Mouse (Mus musculus): ENCODE measurements around the gene Gstm4.
"Not testable (repeated sequence)": the region's sequence is repeated elsewhere in the genome, so short reads cannot be mapped to it uniquely, and the experiment has no call there.

The Gstm4 gene

DNA sequence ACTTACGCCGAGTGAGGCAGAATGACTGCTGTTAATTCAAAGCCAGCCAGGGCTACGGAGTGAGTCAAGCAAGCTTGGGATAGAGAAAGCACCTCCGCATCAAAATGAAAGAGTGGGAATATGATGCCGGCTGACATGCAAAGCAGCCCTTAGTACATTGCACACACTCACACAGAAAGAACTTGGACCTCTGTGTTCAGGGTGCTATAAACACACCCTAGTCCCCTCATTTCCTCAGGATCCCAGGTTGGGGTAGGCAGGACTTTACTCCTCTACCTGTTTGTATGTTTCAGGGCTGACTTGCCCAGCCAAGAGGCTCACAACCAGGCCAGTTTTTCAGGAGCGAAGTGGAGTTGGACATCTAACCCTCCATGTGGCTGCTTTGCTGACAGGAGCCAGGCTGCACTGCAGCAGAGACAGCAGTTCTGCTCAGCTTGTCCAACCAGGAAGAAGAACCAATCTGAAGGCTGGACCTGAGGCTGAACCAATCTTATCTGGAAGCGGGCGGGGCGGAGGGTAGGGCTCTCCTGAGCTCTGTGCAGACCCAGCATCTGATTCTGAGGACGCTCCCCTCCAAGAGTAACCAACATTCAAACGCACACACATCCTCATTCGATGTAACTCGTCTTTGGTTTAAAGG is 24.7 kb upstream of the Gstm4 start:
- no peak for DNase-seq (ENCODE audit: low spot score)

- no peak for DNase-seq (ENCODE audit: low spot score)
Observed at GRCm38 (mm10) chr3:108068826-108069225, 24.1 kb upstream of the Gstm4 start.

- DNase-seq (ENCODE audit: low spot score) = no peak
Observed at GRCm38 (mm10) chr3:108067370-108067934, 22.8 kb upstream of the Gstm4 start.

DNA sequence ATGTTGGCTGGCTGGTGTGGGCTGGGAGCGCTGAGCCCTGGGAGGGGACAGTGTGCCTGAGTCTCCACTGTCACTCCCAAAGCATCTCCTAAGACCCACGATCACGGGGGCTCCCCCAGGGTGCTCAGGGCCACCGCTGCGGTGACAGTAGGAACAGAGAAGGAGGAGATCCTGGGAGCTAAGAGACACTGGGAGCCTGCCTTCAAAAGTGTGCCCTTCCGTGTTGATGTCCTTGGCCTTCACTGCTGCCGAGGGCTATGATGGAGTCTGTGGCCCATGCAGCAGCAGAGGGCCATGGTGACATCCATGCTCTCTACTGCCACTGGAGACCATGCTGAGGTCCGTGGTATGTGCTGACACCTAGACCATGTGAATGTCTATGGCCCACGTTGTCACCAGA is 20.9 kb upstream of the Gstm4 start:
- DNase-seq (ENCODE audit: low spot score) = no peak

- no peak for DNase-seq (ENCODE audit: low spot score)
Observed at GRCm38 (mm10) chr3:108064672-108065071, 20.0 kb upstream of the Gstm4 start.

DNA sequence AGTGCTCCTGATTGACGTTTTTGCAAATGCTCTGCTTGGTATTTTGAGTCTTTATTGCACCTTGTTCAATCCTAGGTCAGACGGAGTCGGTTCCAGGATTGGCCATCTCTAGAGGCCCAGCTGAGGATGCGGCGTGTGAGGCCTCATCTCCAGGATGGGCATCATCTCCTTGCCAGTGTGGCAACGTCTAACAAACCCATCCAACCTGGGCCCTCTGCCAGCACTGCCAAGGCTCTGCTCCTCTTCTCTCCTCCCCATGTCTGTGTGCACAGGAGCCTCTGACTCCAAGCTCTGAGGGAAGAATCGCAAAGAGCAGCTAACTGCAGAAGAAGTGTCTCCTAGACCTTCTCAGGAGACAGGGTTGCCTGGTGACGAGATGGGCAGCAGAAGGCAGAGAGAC is 18.0 kb upstream of the Gstm4 start:
- DNase-seq (ENCODE audit: low spot score) = no peak

GRCm38 (mm10) chr3:108061420-108061819 is 16.7 kb upstream of the Gstm4 start:
- peak; percentile 61 for DNase-seq (ENCODE audit: low spot score)

- DNase-seq (ENCODE audit: low spot score) = no peak
Observed at GRCm38 (mm10) chr3:108050493-108050892, 5.8 kb upstream of the Gstm4 start.

- DNase-seq (ENCODE audit: low spot score) = no peak
Observed at GRCm38 (mm10) chr3:108048306-108048705, 3.6 kb upstream of the Gstm4 start.

DNA sequence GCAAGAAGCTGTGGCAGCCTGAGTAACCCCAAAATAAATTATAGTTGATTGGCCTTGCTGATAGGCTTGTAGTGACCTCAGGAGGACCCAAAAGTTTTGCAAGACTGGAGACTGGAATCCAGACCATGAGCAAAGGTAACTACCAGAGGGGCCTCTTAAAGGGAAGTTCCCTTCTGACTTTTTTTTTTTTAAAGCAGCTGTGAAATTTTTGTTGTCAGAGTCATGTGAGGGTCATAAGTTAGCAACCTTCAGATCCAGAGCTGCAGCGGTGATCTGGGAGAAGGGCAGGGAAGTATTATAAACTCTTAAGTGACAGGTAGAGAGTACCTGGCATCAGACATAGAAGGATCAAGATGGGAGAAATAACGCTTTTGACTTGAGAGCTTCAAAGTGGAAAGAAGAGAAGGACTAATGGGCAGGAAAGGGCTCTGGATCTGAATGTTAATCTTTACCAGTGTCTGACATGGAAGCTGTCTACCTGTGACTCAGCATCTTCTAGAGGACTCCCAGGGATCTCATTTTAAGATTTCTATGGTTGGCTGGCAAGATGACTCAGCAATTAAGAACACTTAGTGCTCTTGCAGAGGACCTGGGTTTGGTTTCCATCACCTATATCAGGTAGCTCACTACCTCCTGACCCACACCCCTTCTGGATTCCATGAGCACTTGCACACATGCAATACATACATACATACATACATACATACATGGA is 2.4 kb upstream of the Gstm4 start:
- DNase-seq (ENCODE audit: low spot score) = no peak

DNA sequence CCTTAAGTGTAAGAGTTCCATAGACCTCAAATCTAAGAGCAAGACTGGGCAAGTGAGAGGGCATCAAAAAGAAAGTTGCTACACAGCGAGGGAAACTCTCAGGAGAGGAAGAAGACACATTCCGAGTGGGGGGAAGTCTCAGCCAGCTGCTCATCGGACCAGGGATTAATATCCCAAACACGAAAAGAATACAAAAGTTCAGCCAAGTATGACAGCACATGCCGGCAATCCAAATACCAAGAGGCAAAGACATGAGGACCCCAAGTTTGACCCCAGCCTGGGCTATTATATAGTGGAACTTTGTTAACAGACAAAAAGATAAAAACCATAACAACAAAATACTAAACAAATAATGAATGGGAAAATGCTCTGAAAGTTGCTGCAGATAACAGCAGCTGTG is 11.5 kb downstream of the Gstm4 start:
- no peak for DNase-seq (ENCODE audit: low spot score)

- DNase-seq (ENCODE audit: low spot score) = peak; percentile 44
Observed at GRCm38 (mm10) chr3:108032113-108032512, 12.6 kb downstream of the Gstm4 start.

- no peak for DNase-seq (ENCODE audit: low spot score)
Observed at GRCm38 (mm10) chr3:108028641-108029365, 15.9 kb downstream of the Gstm4 start.

DNA sequence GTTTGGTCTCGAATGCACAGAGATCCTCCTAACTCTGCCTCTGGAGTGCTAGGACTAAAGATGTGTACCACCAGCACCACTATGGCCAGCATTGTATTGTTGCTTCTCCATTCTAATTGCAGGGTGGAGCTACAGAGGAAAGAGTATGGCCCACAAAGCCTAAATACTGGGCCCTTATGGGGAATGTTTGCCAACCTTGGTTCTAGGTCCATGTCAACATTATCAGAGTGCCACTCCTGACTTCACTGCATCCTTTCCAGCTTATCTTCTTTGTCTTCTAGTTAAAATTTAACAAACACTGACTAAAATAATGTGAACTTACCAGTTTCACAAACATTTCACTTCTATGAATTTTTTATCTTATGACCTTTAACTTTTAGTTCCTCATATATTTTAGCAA is 18.1 kb downstream of the Gstm4 start:
- no peak for DNase-seq (ENCODE audit: low spot score)

DNA sequence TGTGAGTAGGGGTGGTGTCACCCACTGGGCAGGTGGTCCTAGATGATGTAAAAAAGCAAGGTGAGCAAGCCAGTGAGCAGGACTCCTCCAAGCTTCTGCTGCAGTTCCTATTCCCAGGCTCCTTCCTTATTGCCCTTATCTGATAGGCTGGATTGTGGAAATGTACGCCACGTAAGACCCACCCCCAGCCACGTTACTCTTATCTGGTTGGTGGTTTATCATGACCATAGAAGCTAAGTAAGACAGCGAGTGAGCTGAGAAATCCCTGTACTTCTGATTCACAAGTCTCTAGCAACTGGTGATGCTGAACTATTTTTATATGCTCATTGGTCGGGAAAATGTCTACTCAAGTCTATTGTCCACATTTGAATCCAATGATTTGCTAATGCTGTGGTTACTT is 18.6 kb downstream of the Gstm4 start:
- DNase-seq (ENCODE audit: low spot score) = no peak

DNA sequence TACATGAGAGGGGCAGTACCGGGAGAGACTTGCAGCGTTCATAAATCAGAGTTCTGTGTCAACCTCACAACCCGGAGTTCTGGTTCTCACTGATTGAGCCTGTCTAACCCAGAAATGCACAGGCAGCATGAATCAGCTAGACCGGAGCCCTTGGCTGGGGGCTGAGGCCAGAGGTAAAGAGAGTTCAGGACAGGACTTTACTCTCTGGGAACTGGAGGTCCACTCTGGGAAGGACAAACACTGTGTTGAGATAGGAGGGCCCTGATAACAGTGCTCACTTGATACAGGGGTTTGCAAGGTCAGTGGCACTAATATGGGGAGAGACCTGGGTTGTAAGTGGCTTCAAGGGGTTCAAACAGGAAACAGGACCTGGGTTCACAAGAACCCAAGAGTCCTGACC is 19.4 kb downstream of the Gstm4 start:
- DNase-seq (ENCODE audit: low spot score) = no peak

DNA sequence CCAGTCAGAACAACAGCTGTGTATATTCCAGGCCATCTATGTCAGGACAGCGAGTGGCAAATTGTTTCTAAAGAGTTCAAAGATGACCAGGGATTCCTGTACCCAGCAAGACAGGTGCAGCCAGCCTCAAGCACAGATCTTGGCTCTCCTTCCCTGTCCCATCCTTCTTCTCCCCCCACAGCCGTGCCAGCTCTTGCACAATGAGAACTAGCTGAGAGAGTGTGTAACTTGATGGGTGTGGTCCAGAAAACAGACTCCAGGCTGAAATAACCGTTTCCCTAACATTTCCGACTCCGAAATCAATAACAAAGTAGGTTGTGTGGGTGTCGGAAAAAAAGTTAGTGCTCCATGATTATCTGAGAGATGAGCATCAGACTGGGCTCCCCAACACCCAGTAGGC is 22.0 kb downstream of the Gstm4 start:
- peak; percentile 62 for DNase-seq (ENCODE audit: low spot score)

DNA sequence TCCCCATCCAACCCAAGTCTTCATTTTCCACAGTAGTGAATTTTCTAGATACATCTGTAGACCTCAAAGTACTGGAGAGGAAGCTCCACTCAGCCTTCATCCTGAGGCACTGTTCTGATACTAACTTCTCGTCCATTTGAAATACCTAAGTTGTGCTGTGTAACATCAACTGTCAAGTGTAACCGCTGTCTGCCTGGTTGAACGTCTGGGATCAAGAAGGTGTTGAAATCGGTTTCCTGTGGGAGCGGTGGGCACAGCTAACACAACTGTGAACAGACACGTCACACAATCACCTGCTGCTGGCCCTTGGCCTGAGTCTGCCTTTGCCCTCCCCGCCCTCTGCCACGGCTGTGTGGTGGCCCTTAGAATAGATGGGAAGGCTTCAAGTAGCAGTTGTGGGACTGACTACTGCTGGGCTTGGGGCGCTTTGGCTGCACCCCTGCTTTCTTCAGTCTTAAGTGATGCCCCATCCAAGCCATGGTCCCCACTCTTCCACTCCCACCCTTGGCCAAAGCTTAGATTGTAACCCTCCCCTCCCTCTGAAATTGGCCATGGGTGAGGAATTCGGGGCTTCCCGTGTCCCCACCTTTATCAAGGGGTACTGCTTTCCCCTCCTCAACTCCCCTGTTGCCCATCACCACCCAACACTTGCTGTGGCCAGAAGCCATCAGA is 24.2 kb downstream of the Gstm4 start:
- not testable (repeated sequence) for DNase-seq (ENCODE audit: low spot score)

GRCm38 (mm10) chr3:108019226-108019625 is 25.5 kb downstream of the Gstm4 start:
- DNase-seq (ENCODE audit: low spot score) = not testable (repeated sequence)

DNA sequence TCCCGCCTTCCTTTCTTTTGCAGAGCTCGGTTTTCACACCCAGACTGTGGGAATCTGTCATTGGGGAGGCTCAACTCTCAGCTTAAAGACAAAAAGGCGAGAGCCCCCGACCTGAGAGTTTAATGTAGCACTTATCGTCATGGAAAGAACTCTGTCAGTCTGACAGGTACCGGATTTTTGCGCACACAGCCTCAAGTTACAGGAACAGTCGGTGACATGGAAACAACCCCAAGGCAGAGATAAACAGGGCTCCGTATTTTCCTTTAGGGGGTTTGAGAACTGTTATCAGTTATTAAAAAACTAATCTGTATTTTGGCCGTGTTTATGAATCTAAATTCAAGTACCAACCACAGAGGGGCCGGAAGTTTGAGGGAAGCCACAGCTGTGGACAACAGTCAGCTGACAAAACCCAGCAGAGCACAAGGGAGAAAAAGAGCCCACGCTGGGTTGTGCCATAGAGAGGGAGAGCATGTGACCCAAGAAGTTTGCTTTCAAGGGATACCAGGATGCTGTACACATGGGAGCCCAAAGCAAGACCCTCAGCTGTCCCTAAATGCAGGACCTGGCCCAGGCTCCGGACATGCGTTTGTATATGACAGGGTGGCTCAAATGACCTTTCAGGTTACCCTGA is 26.4 kb downstream of the Gstm4 start:
- DNase-seq (ENCODE audit: low spot score) = peak; percentile 46

DNA sequence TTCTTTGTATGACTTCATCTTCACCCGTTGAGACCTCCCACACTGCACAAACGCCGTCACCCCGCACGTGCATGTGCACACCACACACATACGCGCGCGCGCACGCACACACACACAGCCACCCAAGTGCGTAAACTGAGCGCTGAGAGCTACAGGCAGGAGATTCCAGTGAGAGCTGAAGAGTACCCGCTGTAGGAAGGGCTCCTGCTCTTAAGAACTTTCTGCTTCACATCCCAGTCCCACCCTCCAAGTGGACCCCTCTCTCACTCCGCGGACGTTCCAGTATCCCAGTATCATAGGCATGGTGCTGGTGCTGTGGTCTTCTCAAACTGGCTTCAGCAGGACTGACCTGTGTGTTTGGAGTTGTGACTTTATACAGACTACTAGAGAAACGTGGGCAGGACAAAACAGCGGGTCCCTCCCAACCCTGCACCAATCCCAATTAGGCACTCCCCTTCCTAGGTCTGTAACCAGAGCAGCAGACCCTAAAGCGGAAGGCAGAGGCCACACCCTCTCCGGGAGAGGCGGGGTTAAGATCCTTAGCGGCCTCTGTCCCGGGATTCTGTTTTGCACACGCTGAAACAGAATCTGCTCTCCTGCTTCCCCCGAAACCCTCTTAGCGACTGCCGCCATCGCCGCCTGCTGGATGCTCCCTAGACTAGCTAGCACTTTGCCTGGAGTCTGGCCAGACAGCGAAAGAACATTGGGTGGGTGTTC is 27.1 kb downstream of the Gstm4 start, which contains the start of gene Gstm1:
Gstm1 (minus strand) TSS at position 501 of the 717 bp plus-strand sequence.
- DNase-seq (ENCODE audit: low spot score) = peak; percentile 98

All from lung, postnatal 25 days (tissue).